Mouse (Mus musculus) forebrain, embryonic 16.5 days (tissue): Measurements from ENCODE around the gene Gpatch8. TPM values are rescaled to one million over a fixed set of nuclear protein-coding genes. Genes with fewer than 3 reads are reported as not detected.

Experiments
- ATAC-seq: fragments of 200-750 bp; cut with Nextera tagmentation; 2 replicates; pipeline ENCODE4 v1.8.0; 2017; ENCODE audit warnings: mild to moderate bottlenecking, moderate library complexity
- H3K27ac ChIP-seq: fragments of 300-500 bp; sonication (generic); 2 replicates; pipeline ENCODE4 v1.5.1; 2014; ENCODE audit warnings: low read length, control low read depth
- H3K27me3 ChIP-seq: fragments of 300-500 bp; sonication (generic); replicated peaks from 2 replicates; pipeline ENCODE4 v1.6.1; 2014; ENCODE audit warnings: low read length; ENCODE audit not compliant: control insufficient read depth, insufficient read depth
- H3K36me3 ChIP-seq: fragments of 300-500 bp; sonication (generic); 2 replicates; pipeline ENCODE4 v1.6.1; 2014; ENCODE audit not compliant: control insufficient read depth, insufficient read depth
- H3K4me1 ChIP-seq: fragments of 300-500 bp; sonication (generic); replicated peaks from 2 replicates; pipeline ENCODE4 v1.6.1; 2014; ENCODE audit warnings: low read length; ENCODE audit not compliant: control insufficient read depth, insufficient read depth
- H3K4me2 ChIP-seq: fragments of 300-500 bp; sonication (generic); 2 replicates; pipeline ENCODE4 v1.6.1; 2014; ENCODE audit warnings: mild to moderate bottlenecking, low read length, control low read depth
- H3K4me3 ChIP-seq: fragments of 300-500 bp; sonication (generic); replicated peaks from 2 replicates; pipeline ENCODE4 v1.5.1; 2014; ENCODE audit warnings: mild to moderate bottlenecking, low read length, control low read depth
- H3K9ac ChIP-seq: fragments of 300-500 bp; sonication (generic); replicated peaks from 2 replicates; pipeline ENCODE4 v1.6.1; 2014; ENCODE audit warnings: low read depth, low read length, control low read depth
- H3K9me3 ChIP-seq: fragments of 300-500 bp; sonication (generic); 2 replicates; pipeline ENCODE4 v1.6.1; 2016; ENCODE audit warnings: low read length; ENCODE audit not compliant: control insufficient read depth
- WGBS: fragments of 180-500 bp; shearing (Covaris S2); extraction: QIAGEN DNeasy Blood & Tissue Kit; methylation state at CpG from one replicate; pipeline ENCODE4 v1.1.7; 2014; 5-methylcytosine and 5-hydroxymethylcytosine counted together
- polyA plus RNA-seq: library from polyadenylated mRNA; unstranded; fragments of >200 nt; fragmentation: Nextera tagmentation; extraction: Ambion mirVana; gene quantifications from 2 replicates; pipeline ENCODE4 v1.2.1, GENCODE M21; 2015

The Gpatch8 gene
- polyA plus RNA-seq, 1 experiment from 2014 or later: 88.1 TPM

- H3K27ac ChIP-seq: no peak overlapping the region
- 99% methylated on average over 2 of the region's 2 CpGs for WGBS
- H3K36me3 ChIP-seq: no peaks in the 10 kb centered on the region
Measured at GRCm38 (mm10) chr11:102534078-102534477, 22.1 kb downstream of the Gpatch8 start.

GRCm38 (mm10) chr11:102531425-102531824 lies 24.8 kb downstream of the Gpatch8 start:
- no peak overlapping the region for H3K9ac ChIP-seq
- 60% methylated on average over 5 of the region's 5 CpGs for WGBS

More at GRCm38 (mm10) chr11:102534078-102534477, 22.1 kb downstream of the Gpatch8 start:
- Histone ChIP-seq H3K9me3 (no peaks in the 10 kb centered on the region), H3K4me3 (no peak overlapping the region), H3K9ac (no peak overlapping the region), H3K27me3 (no peaks in the 10 kb centered on the region), H3K4me1 (peaks cover 3% of the 10 kb centered on the region; the same call in 1 of the 2 replicates), H3K4me2 (no peak overlapping the region)
- ATAC-seq: no peak

GRCm38 (mm10) chr11:102514793-102515424 lies 41.3 kb downstream of the Gpatch8 start:
- Histone ChIP-seq H3K4me2 (no peak overlapping the region), H3K4me1 (no peaks in the 10 kb centered on the region), H3K9ac (no peak overlapping the region), H3K9me3 (no peaks in the 10 kb centered on the region), H3K36me3 (peaks cover 5% of the 10 kb centered on the region; the same call in 1 of the 2 replicates), H3K27ac (no peak overlapping the region), H3K4me3 (no peak overlapping the region), H3K27me3 (no peaks in the 10 kb centered on the region)
- ATAC-seq: no peak
- WGBS: 100% methylated on average over 1 of the region's 1 CpGs

More at GRCm38 (mm10) chr11:102531425-102531824, 24.8 kb downstream of the Gpatch8 start:
- Histone ChIP-seq H3K27ac (no peak overlapping the region), H3K4me3 (no peak overlapping the region), H3K4me2 (no peak overlapping the region), H3K36me3 (no peaks in the 10 kb centered on the region), H3K4me1 (peaks cover 6% of the 10 kb centered on the region), H3K27me3 (no peaks in the 10 kb centered on the region), H3K9me3 (no peaks in the 10 kb centered on the region)
- ATAC-seq: no peak

GRCm38 (mm10) chr11:102510226-102510625 lies 46.0 kb downstream of the Gpatch8 start:
- H3K36me3 ChIP-seq: peaks cover 8% of the 10 kb centered on the region
- no peaks in the 10 kb centered on the region for H3K9me3 ChIP-seq
- no peak overlapping the region for H3K9ac ChIP-seq
- no peak overlapping the region for H3K4me3 ChIP-seq
- H3K27ac ChIP-seq: no peak overlapping the region
- no peak overlapping the region for H3K4me2 ChIP-seq
- H3K27me3 ChIP-seq: no peaks in the 10 kb centered on the region
- no peak for ATAC-seq
- WGBS: 59% methylated on average over 6 of the region's 6 CpGs
- no peaks in the 10 kb centered on the region for H3K4me1 ChIP-seq

GRCm38 (mm10) chr11:102496732-102497131 lies 59.5 kb downstream of the Gpatch8 start:
- no peak for ATAC-seq
- Histone ChIP-seq H3K9me3 (no peaks in the 10 kb centered on the region), H3K4me1 (no peaks in the 10 kb centered on the region), H3K4me2 (no peak overlapping the region), H3K9ac (no peak overlapping the region), H3K27me3 (no peaks in the 10 kb centered on the region), H3K36me3 (peaks cover 19% of the 10 kb centered on the region), H3K4me3 (no peak overlapping the region), H3K27ac (no peak overlapping the region)
- 85% methylated on average over 2 of the region's 2 CpGs for WGBS

- no peak overlapping the region for H3K4me3 ChIP-seq
- no peak overlapping the region for H3K9ac ChIP-seq
- H3K4me2 ChIP-seq: no peak overlapping the region
- no peak for ATAC-seq
- 85% methylated on average over 2 of the region's 2 CpGs for WGBS
- H3K36me3 ChIP-seq: peaks cover 17% of the 10 kb centered on the region
- no peaks in the 10 kb centered on the region for H3K27me3 ChIP-seq
- H3K27ac ChIP-seq: no peak overlapping the region
- H3K9me3 ChIP-seq: no peaks in the 10 kb centered on the region
- H3K4me1 ChIP-seq: no peaks in the 10 kb centered on the region
Measured at GRCm38 (mm10) chr11:102496206-102496605, 60.0 kb downstream of the Gpatch8 start.

GRCm38 (mm10) chr11:102495742-102496141 lies 60.5 kb downstream of the Gpatch8 start:
- Histone ChIP-seq H3K4me2 (no peak overlapping the region), H3K9me3 (no peaks in the 10 kb centered on the region), H3K4me1 (no peaks in the 10 kb centered on the region), H3K27ac (no peak overlapping the region), H3K36me3 (peaks cover 14% of the 10 kb centered on the region), H3K9ac (no peak overlapping the region), H3K4me3 (no peak overlapping the region), H3K27me3 (no peaks in the 10 kb centered on the region)
- ATAC-seq: no peak
- WGBS: 97% methylated on average over 5 of the region's 5 CpGs

- Histone ChIP-seq H3K27me3 (no peaks in the 10 kb centered on the region), H3K4me2 (no peak overlapping the region), H3K4me1 (no peaks in the 10 kb centered on the region), H3K4me3 (no peak overlapping the region), H3K27ac (no peak overlapping the region), H3K36me3 (peaks cover 12% of the 10 kb centered on the region), H3K9me3 (no peaks in the 10 kb centered on the region), H3K9ac (no peak overlapping the region)
- WGBS: 98% methylated on average over 6 of the region's 6 CpGs
- ATAC-seq: no peak
Measured at GRCm38 (mm10) chr11:102495114-102495513, 61.1 kb downstream of the Gpatch8 start.

- 90% methylated on average over 7 of the region's 7 CpGs for WGBS
- no peak overlapping the region for H3K4me3 ChIP-seq
- H3K9ac ChIP-seq: no peak overlapping the region
- no peak overlapping the region for H3K27ac ChIP-seq
- H3K27me3 ChIP-seq: no peaks in the 10 kb centered on the region
- H3K9me3 ChIP-seq: no peaks in the 10 kb centered on the region
- no peak overlapping the region for H3K4me2 ChIP-seq
- no peak for ATAC-seq
- H3K36me3 ChIP-seq: peaks cover 6% of the 10 kb centered on the region; the same call in 1 of the 2 replicates
- H3K4me1 ChIP-seq: no peaks in the 10 kb centered on the region
Measured at GRCm38 (mm10) chr11:102494063-102494650, 62.0 kb downstream of the Gpatch8 start.
